ENCODE assay signal across 8 mouse cellular contexts in genomic region chr17:29080758-29081617, GRCm38 (mm10). TPM values are rescaled to one million over a fixed set of nuclear protein-coding genes. Genes with fewer than 3 reads are reported as not detected.
DNase-seq lines count a peak whose midpoint lies in the region; ATAC-seq lines count a peak whose summit lies in the region.

No protein-coding gene starts in this region.

- peaks cover 31% of the 10 kb centered on the region for H3K4me1 ChIP-seq in kidney, embryonic 16.5 days (ENCODE audit: insufficient read depth, low read length)
- peaks cover 34% of the 10 kb centered on the region for H3K4me1 ChIP-seq in limb, embryonic 10.5 days
- H3K4me1 ChIP-seq in neural tube, embryonic 15.5 days = peaks cover 27% of the 10 kb centered on the region

- WGBS in kidney, embryonic 16.5 days = 5% methylated on average over 23 of the region's 23 CpGs
- 4% methylated on average over 23 of the region's 23 CpGs for WGBS in limb, embryonic 10.5 days
- 7% methylated on average over 23 of the region's 23 CpGs for WGBS in neural tube, embryonic 15.5 days

- no peaks in the 10 kb centered on the region for H3K27me3 ChIP-seq in kidney, embryonic 16.5 days (ENCODE audit: insufficient read depth, low read length)
- H3K27me3 ChIP-seq in limb, embryonic 10.5 days (ENCODE audit: low read depth, poor library complexity, severe bottlenecking) = peaks cover 57% of the 10 kb centered on the region
- H3K27me3 ChIP-seq in neural tube, embryonic 15.5 days (replicated peaks) = peaks cover 17% of the 10 kb centered on the region; the same call in 1 of the 2 replicates

- H3K4me3 ChIP-seq in kidney, embryonic 16.5 days (ENCODE audit: low read length) = no peak overlapping the region
- peak overlapping the region; percentile 23 for H3K4me3 ChIP-seq in limb, embryonic 10.5 days
- H3K4me3 ChIP-seq in neural tube, embryonic 15.5 days (replicated peaks) = no peak overlapping the region

- DNase-seq in kidney, adult 18-20 months = no peak
- peak; percentile 48 for DNase-seq in limb, embryonic 10.5 days (ENCODE audit: low spot score)
- DNase-seq in left cerebral cortex, postnatal 4 days = no peak
- DNase-seq in urinary bladder, postnatal 25 days (ENCODE audit: low spot score) = no peak
- no peak for DNase-seq in adrenal gland, postnatal 25 days

- ATAC-seq in kidney, embryonic 16.5 days (ENCODE audit: low FRiP score, low TSS enrichment) = peak; percentile 57
- peak; percentile 24; the same call in 1 of the 2 replicates for ATAC-seq in common myeloid progenitor, adult 5-6 weeks (replicated peaks; ENCODE audit: low read depth, poor library complexity, severe bottlenecking)
- no peak for ATAC-seq in neural tube, embryonic 15.5 days (ENCODE audit: low FRiP score)

- peak overlapping the region; percentile 13; the same call in 1 of the 2 replicates for H3K9ac ChIP-seq in kidney, embryonic 16.5 days (replicated peaks; ENCODE audit: low read length)
- no peak overlapping the region for H3K9ac ChIP-seq in neural tube, embryonic 15.5 days (replicated peaks)

- H3K9me3 ChIP-seq in kidney, embryonic 16.5 days (ENCODE audit: low read length) = no peaks in the 10 kb centered on the region
- no peaks in the 10 kb centered on the region for H3K9me3 ChIP-seq in limb, embryonic 10.5 days (replicated peaks)
- H3K9me3 ChIP-seq in neural tube, embryonic 15.5 days (replicated peaks) = no peaks in the 10 kb centered on the region

- H3K27ac ChIP-seq in kidney, embryonic 16.5 days (ENCODE audit: low read length) = no peak overlapping the region
- 0 out of 2 replicates have a peak overlapping the region, but pooled peaks have one; percentile 27 for H3K27ac ChIP-seq in limb, embryonic 10.5 days
- H3K27ac ChIP-seq in neural tube, embryonic 15.5 days (replicated peaks) = no peak overlapping the region

- H3K4me2 ChIP-seq in kidney, embryonic 16.5 days (replicated peaks; ENCODE audit: low read depth, low read length) = peak overlapping the region; percentile 15; the same call in 1 of the 2 replicates
- H3K4me2 ChIP-seq in neural tube, embryonic 15.5 days = peak overlapping the region; percentile 46

- intact Hi-C loops in left cerebral cortex, postnatal 4 days (cut with DNase I) = no loop called here

- no peaks in the 10 kb centered on the region for H3K36me3 ChIP-seq in kidney, embryonic 16.5 days (ENCODE audit: insufficient read depth, low read length)
- no peaks in the 10 kb centered on the region for H3K36me3 ChIP-seq in limb, embryonic 10.5 days
- no peaks in the 10 kb centered on the region for H3K36me3 ChIP-seq in neural tube, embryonic 15.5 days

RNA-seq across cellular contexts. Expression of gene Cdkn1a, which starts 9.8 kb away (rescaled TPM):
- 74.1 and 81.3 TPM in 2 replicates for polyA plus RNA-seq in kidney, embryonic 16.5 days (2015; fragmentation: Nextera tagmentation; extraction: Ambion mirVana)
- 3.7 and 7.9 TPM in 2 replicates for total RNA-seq in common myeloid progenitor, adult 5-6 weeks (2017)
- polyA plus RNA-seq in limb, embryonic 10.5 days (2016; fragmentation: Nextera tagmentation; extraction: Ambion mirVana) = 22.2 and 28.8 TPM in 2 replicates
- 99.0 and 99.7 TPM in 2 replicates for polyA plus RNA-seq in neural tube, embryonic 15.5 days (2015; fragmentation: Nextera tagmentation; extraction: Ambion mirVana)
- total RNA-seq in left cerebral cortex, postnatal 4 days (2021) = 10 to 100 TPM; 29.6 to 34.4 TPM
- 8.9 and 23.4 TPM in 2 replicates for total RNA-seq in adrenal gland, postnatal 25 days (2021)

RNA-seq across cellular contexts. Expression of gene Rab44, which starts 33.0 kb away (rescaled TPM):
- polyA plus RNA-seq in kidney, embryonic 16.5 days (2015; fragmentation: Nextera tagmentation; extraction: Ambion mirVana) = 0.12 and 0.26 TPM in 2 replicates
- total RNA-seq in common myeloid progenitor, adult 5-6 weeks (2017) = 147 and 213 TPM in 2 replicates
- polyA plus RNA-seq in limb, embryonic 10.5 days (2016; fragmentation: Nextera tagmentation; extraction: Ambion mirVana) = 0.11 and 0.26 TPM in 2 replicates
- 0.15 and 3.7 TPM in 2 replicates for polyA plus RNA-seq in neural tube, embryonic 15.5 days (2015; fragmentation: Nextera tagmentation; extraction: Ambion mirVana)
- 1 to 10 TPM in 1 of 2 experiments, under 1 TPM in 1; 0.54 to 1.0 TPM for total RNA-seq in left cerebral cortex, postnatal 4 days (2021)
- 0.30 and 0.86 TPM in 2 replicates for total RNA-seq in adrenal gland, postnatal 25 days (2021)

RNA-seq across cellular contexts. Expression of gene Srsf3, which starts 48.6 kb away (rescaled TPM):
- 597 and 625 TPM in 2 replicates for polyA plus RNA-seq in kidney, embryonic 16.5 days (2015; fragmentation: Nextera tagmentation; extraction: Ambion mirVana)
- total RNA-seq in common myeloid progenitor, adult 5-6 weeks (2017) = 954 and 1,077 TPM in 2 replicates
- 820 and 832 TPM in 2 replicates for polyA plus RNA-seq in limb, embryonic 10.5 days (2016; fragmentation: Nextera tagmentation; extraction: Ambion mirVana)
- polyA plus RNA-seq in neural tube, embryonic 15.5 days (2015; fragmentation: Nextera tagmentation; extraction: Ambion mirVana) = 403 and 429 TPM in 2 replicates
- 100 to 1,000 TPM; 220 to 228 TPM for total RNA-seq in left cerebral cortex, postnatal 4 days (2021)
- 119 and 172 TPM in 2 replicates for total RNA-seq in adrenal gland, postnatal 25 days (2021)

Comparison
In these comparisons a context has a peak if more than half of its experiments do, and no peak if none do; other contexts are left out.
1. RNA of gene Rab44, which starts 33.0 kb away (total RNA-seq): 147 to 213 TPM in common myeloid progenitor, adult 5-6 weeks; 0.54 to 1.0 TPM in left cerebral cortex, postnatal 4 days and 0.30 to 0.86 TPM in adrenal gland, postnatal 25 days; every median in the first group is over 10 times any median in the second.